Mouse (Mus musculus): ENCODE results near the gene Raet1e.

DNA sequence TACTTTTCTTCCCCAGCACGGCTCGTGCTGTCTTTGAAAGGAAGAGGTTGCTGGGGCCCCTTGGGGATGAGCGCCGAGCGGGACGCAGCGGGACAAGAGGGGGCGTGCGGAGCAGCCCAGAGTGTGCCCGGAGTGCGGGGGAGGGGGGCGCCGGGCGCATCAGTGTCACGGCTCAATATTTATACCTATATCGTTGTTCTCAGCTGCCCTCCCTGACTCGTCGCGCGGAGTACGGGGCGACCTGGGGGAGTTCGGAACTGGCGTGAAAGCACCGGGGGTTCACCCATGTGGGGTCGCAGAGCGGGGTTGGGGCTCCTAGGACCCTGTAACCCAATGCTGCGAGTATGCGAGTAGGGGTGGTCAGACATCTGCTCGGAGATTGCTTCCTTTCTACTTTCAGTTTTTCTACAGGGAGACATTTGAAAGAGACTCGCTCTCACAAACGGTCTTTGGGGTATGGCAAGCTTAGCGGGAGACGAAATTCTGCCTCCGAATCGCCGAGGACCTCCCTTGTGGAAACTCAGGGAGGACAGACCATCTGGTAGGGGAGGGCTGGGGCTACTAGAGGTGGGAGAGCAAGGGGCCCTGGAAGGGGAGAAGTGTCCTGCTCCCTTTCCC is 9.2 kb upstream of the Raet1e start, which contains the start of gene E030030I06Rik:
- TF ChIP-seq POLR2A (IDR thresholded peaks at IDR 0.05; ENCODE audit: insufficient read depth, low read depth, low read length) (no peak), CTCF (IDR thresholded peaks at IDR 0.05; ENCODE audit: insufficient read depth, low read depth, low read length) (no peak)

Data from olfactory bulb, adult 2 months (tissue).